Mouse (Mus musculus) C2C12 (cell line): ENCODE data around the gene Nfatc4.

Experiments used
- CEBPB ChIP-seq: IDR thresholded peaks from one replicate; pipeline ENCODE4 v1.6.1; 2011; ENCODE audit warnings: low read depth, mild to moderate bottlenecking, control low read depth, moderate library complexity
- CTCF ChIP-seq: IDR thresholded peaks from one replicate; pipeline ENCODE4 v1.5.1; 2011; ENCODE audit not compliant: control insufficient read depth, insufficient read depth, insufficient read length
- FOSL1 ChIP-seq: IDR thresholded peaks from one replicate; pipeline ENCODE4 v1.8.0; 2011; ENCODE audit warnings: mild to moderate bottlenecking, low read length; ENCODE audit not compliant: poor library complexity, insufficient read depth, severe bottlenecking
- MAX ChIP-seq: IDR thresholded peaks from one replicate; pipeline ENCODE4 v1.6.1; 2011; ENCODE audit warnings: mild to moderate bottlenecking, control low read depth
- MYOD1 ChIP-seq: IDR thresholded peaks from one replicate; pipeline ENCODE4 v1.6.1; 2011; ENCODE audit warnings: low read depth; ENCODE audit not compliant: control insufficient read depth, insufficient read length
- USF1 ChIP-seq: IDR thresholded peaks from one replicate; pipeline ENCODE4 v1.6.1; 2011; ENCODE audit warnings: low read depth, mild to moderate bottlenecking, control low read depth, moderate library complexity

DNA sequence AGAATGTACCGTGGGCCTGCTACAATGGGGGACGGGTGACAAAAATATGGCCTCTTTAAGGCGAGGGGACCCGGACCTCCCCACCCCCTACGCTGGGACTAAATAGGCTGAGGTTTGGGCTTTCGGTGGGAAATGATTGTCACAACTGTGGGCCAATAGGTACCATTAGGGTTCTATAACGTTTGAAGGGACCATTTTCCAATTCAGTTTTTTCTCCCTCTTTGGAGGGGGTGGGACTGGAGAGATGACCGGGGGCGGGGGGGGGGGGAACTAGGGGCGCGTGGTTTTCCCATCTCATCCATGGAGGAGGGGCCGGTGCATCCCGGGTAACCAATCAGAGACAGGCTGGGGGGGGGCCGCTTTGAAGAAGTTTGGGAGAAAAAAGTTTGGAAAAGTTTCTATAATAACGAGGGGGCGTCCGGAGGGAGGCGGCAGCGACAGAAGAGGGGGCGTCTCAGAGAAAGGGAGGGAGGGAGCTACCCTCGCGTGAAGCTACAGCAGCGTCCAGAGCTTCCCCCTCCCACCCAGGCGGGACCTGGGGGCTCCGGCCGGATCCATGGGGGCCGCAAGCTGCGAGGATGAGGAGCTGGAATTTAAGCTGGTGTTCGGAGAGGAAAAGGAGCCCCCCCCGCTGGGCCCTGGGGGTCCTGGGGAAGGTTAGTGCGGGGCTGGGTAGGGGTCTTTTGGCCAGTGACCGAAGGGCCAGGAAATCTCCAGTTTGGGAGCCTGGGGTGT lies 1.7 kb downstream of the Nfatc4 start:
- no peak for TF ChIP-seq CTCF
- no peak for TF ChIP-seq MAX
- no peak for TF ChIP-seq USF1
- no peak for TF ChIP-seq FOSL1
- TF ChIP-seq CEBPB: no peak
- TF ChIP-seq MYOD1: no peak
